Mouse (Mus musculus): ENCODE results near the gene Ctnna2. TPM values are rescaled to one million over a fixed set of nuclear protein-coding genes. Genes with fewer than 3 reads are reported as not detected.

The Ctnna2 gene
- polyA plus RNA-seq, 2 experiments from 2014 or later, result 0.13 TPM; not detected in 1

GRCm38 (mm10) chr6:77416999-77417398 is 562.5 kb downstream of the Ctnna2 start:
- ATAC-seq, result no peak

- ATAC-seq, result no peak
Observed at GRCm38 (mm10) chr6:77413530-77413929, 566.0 kb downstream of the Ctnna2 start.

- ATAC-seq, result no peak
Observed at GRCm38 (mm10) chr6:77408481-77408880, 571.0 kb downstream of the Ctnna2 start.

GRCm38 (mm10) chr6:77400751-77401150 is 578.7 kb downstream of the Ctnna2 start:
- no peak for ATAC-seq

GRCm38 (mm10) chr6:77391663-77392062 is 587.8 kb downstream of the Ctnna2 start:
- no peak for ATAC-seq

- ATAC-seq, result no peak
Observed at GRCm38 (mm10) chr6:77381309-77381708, 598.2 kb downstream of the Ctnna2 start.

GRCm38 (mm10) chr6:77373132-77373531 is 606.4 kb downstream of the Ctnna2 start:
- no peak for ATAC-seq

GRCm38 (mm10) chr6:77371147-77371546 is 608.4 kb downstream of the Ctnna2 start:
- ATAC-seq, result no peak

GRCm38 (mm10) chr6:77358471-77358837 is 621.0 kb downstream of the Ctnna2 start:
- no peak for ATAC-seq

- no peak for ATAC-seq
Observed at GRCm38 (mm10) chr6:77357748-77358470, 621.6 kb downstream of the Ctnna2 start.

GRCm38 (mm10) chr6:77354826-77355225 is 624.7 kb downstream of the Ctnna2 start:
- ATAC-seq, result no peak

- no peak for ATAC-seq
Observed at GRCm38 (mm10) chr6:77343781-77344180, 635.7 kb downstream of the Ctnna2 start.

- ATAC-seq, result no peak
Observed at GRCm38 (mm10) chr6:77335537-77335936, 644.0 kb downstream of the Ctnna2 start.

- no peak for ATAC-seq
Observed at GRCm38 (mm10) chr6:77324748-77325147, 654.8 kb downstream of the Ctnna2 start.

GRCm38 (mm10) chr6:77324327-77324726 is 655.2 kb downstream of the Ctnna2 start:
- no peak for ATAC-seq

- no peak for ATAC-seq
Observed at GRCm38 (mm10) chr6:77306796-77307195, 672.7 kb downstream of the Ctnna2 start.

GRCm38 (mm10) chr6:77301305-77301704 is 678.2 kb downstream of the Ctnna2 start:
- no peak for ATAC-seq

GRCm38 (mm10) chr6:77291415-77291814 is 688.1 kb downstream of the Ctnna2 start:
- ATAC-seq, result no peak

- no peak for ATAC-seq
Observed at GRCm38 (mm10) chr6:77288402-77288801, 691.1 kb downstream of the Ctnna2 start.

GRCm38 (mm10) chr6:77286317-77286716 is 693.2 kb downstream of the Ctnna2 start:
- ATAC-seq, result no peak

- no peak for ATAC-seq
Observed at GRCm38 (mm10) chr6:77278794-77279193, 700.7 kb downstream of the Ctnna2 start.

GRCm38 (mm10) chr6:77265163-77265562 is 714.3 kb downstream of the Ctnna2 start:
- no peak for ATAC-seq

- ATAC-seq, result no peak
Observed at GRCm38 (mm10) chr6:77257358-77258105, 722.0 kb downstream of the Ctnna2 start.

GRCm38 (mm10) chr6:77256348-77256747 is 723.2 kb downstream of the Ctnna2 start:
- no peak for ATAC-seq
